Mouse (Mus musculus): ENCODE measurements around the gene 7530416G11Rik. TPM values are rescaled to one million over a fixed set of nuclear protein-coding genes. Genes with fewer than 3 reads are reported as not detected.

The 7530416G11Rik gene
- total and polyA plus RNA-seq, 3 experiments: not detected

- Histone ChIP-seq H3K9me3 (replicated peaks) (no peaks in the 10 kb centered on the region), H3K4me3 (ENCODE audit: low read depth, low read length) (no peak overlapping the region), H3K36me3 (replicated peaks) (no peaks in the 10 kb centered on the region), H3K27me3 (ENCODE audit: insufficient read depth, low read length) (peaks cover 12% of the 10 kb centered on the region; the same call in 1 of the 2 replicates), H3K4me1 (ENCODE audit: insufficient read depth, low read depth, low read length) (no peaks in the 10 kb centered on the region)
- ATAC-seq (ENCODE audit: extremely low read depth, insufficient number of reproducible peaks, low FRiP score, poor library complexity, severe bottlenecking): no peak
- TF ChIP-seq GATA2 (IDR thresholded peaks at IDR 0.05; ENCODE audit: borderline replicate concordance, low read depth, low read length): no peak
- TF ChIP-seq GATA1 (IDR thresholded peaks at IDR 0.05; ENCODE audit: borderline replicate concordance, low read length): no peak
- no peak for TF ChIP-seq TAL1 (conservative IDR thresholded peaks at IDR 0.05; ENCODE audit: low read depth, low read length)
- TF ChIP-seq POLR2AphosphoS5 (IDR thresholded peaks at IDR 0.05; ENCODE audit: insufficient replicate concordance, low read depth, low read length): no peak
- TF ChIP-seq CTCF (IDR thresholded peaks at IDR 0.05; ENCODE audit: low read depth, low read length): no peak
- no peak for DNase-seq (ENCODE audit: low spot score)
Observed at GRCm38 (mm10) chr15:85494163-85494621, 8.8 kb downstream of the 7530416G11Rik start.

GRCm38 (mm10) chr15:85489751-85490150, 13.3 kb downstream of the 7530416G11Rik start:
- Histone ChIP-seq H3K9me3 (replicated peaks) (no peaks in the 10 kb centered on the region), H3K36me3 (replicated peaks) (no peaks in the 10 kb centered on the region), H3K27me3 (ENCODE audit: insufficient read depth, low read length) (peaks cover 7% of the 10 kb centered on the region; the same call in 1 of the 2 replicates), H3K4me1 (ENCODE audit: insufficient read depth, low read depth, low read length) (no peaks in the 10 kb centered on the region), H3K4me3 (ENCODE audit: low read depth, low read length) (no peak overlapping the region)
- no peak for ATAC-seq (ENCODE audit: extremely low read depth, insufficient number of reproducible peaks, low FRiP score, poor library complexity, severe bottlenecking)
- DNase-seq (ENCODE audit: low spot score): no peak
- TF ChIP-seq TAL1 (conservative IDR thresholded peaks at IDR 0.05; ENCODE audit: low read depth, low read length) (no peak), POLR2AphosphoS5 (IDR thresholded peaks at IDR 0.05; ENCODE audit: insufficient replicate concordance, low read depth, low read length) (no peak), CTCF (IDR thresholded peaks at IDR 0.05; ENCODE audit: low read depth, low read length) (no peak), GATA1 (IDR thresholded peaks at IDR 0.05; ENCODE audit: borderline replicate concordance, low read length) (no peak)

- DNase-seq (ENCODE audit: low spot score): no peak
- Histone ChIP-seq H3K9me3 (replicated peaks) (no peaks in the 10 kb centered on the region), H3K27me3 (ENCODE audit: insufficient read depth, low read length) (peaks cover 5% of the 10 kb centered on the region; the same call in 1 of the 2 replicates), H3K4me3 (ENCODE audit: low read depth, low read length) (no peak overlapping the region), H3K36me3 (replicated peaks) (no peaks in the 10 kb centered on the region), H3K4me1 (ENCODE audit: insufficient read depth, low read depth, low read length) (no peaks in the 10 kb centered on the region)
- ATAC-seq (ENCODE audit: extremely low read depth, insufficient number of reproducible peaks, low FRiP score, poor library complexity, severe bottlenecking): no peak
- no peak for TF ChIP-seq CTCF (IDR thresholded peaks at IDR 0.05; ENCODE audit: low read depth, low read length)
- TF ChIP-seq POLR2AphosphoS5 (IDR thresholded peaks at IDR 0.05; ENCODE audit: insufficient replicate concordance, low read depth, low read length): no peak
- TF ChIP-seq GATA2 (IDR thresholded peaks at IDR 0.05; ENCODE audit: borderline replicate concordance, low read depth, low read length): no peak
- TF ChIP-seq GATA1 (IDR thresholded peaks at IDR 0.05; ENCODE audit: borderline replicate concordance, low read length): no peak
- TF ChIP-seq TAL1 (conservative IDR thresholded peaks at IDR 0.05; ENCODE audit: low read depth, low read length): no peak
Observed at GRCm38 (mm10) chr15:85488900-85489299, 14.1 kb downstream of the 7530416G11Rik start.

GRCm38 (mm10) chr15:85480630-85481029, 22.4 kb downstream of the 7530416G11Rik start:
- Histone ChIP-seq H3K4me3 (ENCODE audit: low read depth, low read length) (no peak overlapping the region), H3K36me3 (replicated peaks) (no peaks in the 10 kb centered on the region), H3K4me1 (ENCODE audit: insufficient read depth, low read depth, low read length) (no peaks in the 10 kb centered on the region), H3K27me3 (ENCODE audit: insufficient read depth, low read length) (no peaks in the 10 kb centered on the region; the same call in 1 of the 2 replicates), H3K9me3 (replicated peaks) (no peaks in the 10 kb centered on the region)
- no peak for DNase-seq (ENCODE audit: low spot score)
- ATAC-seq (ENCODE audit: extremely low read depth, insufficient number of reproducible peaks, low FRiP score, poor library complexity, severe bottlenecking): no peak
- TF ChIP-seq GATA2 (IDR thresholded peaks at IDR 0.05; ENCODE audit: borderline replicate concordance, low read depth, low read length) (no peak), GATA1 (IDR thresholded peaks at IDR 0.05; ENCODE audit: borderline replicate concordance, low read length) (no peak), POLR2AphosphoS5 (IDR thresholded peaks at IDR 0.05; ENCODE audit: insufficient replicate concordance, low read depth, low read length) (no peak), CTCF (IDR thresholded peaks at IDR 0.05; ENCODE audit: low read depth, low read length) (no peak), TAL1 (conservative IDR thresholded peaks at IDR 0.05; ENCODE audit: low read depth, low read length) (no peak)

GRCm38 (mm10) chr15:85479919-85480318, 23.1 kb downstream of the 7530416G11Rik start:
- H3K4me1 ChIP-seq (ENCODE audit: insufficient read depth, low read depth, low read length): no peaks in the 10 kb centered on the region
- H3K9me3 ChIP-seq (replicated peaks): no peaks in the 10 kb centered on the region
- DNase-seq (ENCODE audit: low spot score) (no peak), ATAC-seq (ENCODE audit: extremely low read depth, insufficient number of reproducible peaks, low FRiP score, poor library complexity, severe bottlenecking) (no peak)
- no peak for TF ChIP-seq GATA1 (IDR thresholded peaks at IDR 0.05; ENCODE audit: borderline replicate concordance, low read length)
- TF ChIP-seq TAL1 (conservative IDR thresholded peaks at IDR 0.05; ENCODE audit: low read depth, low read length): no peak
- no peak for TF ChIP-seq GATA2 (IDR thresholded peaks at IDR 0.05; ENCODE audit: borderline replicate concordance, low read depth, low read length)
- TF ChIP-seq CTCF (IDR thresholded peaks at IDR 0.05; ENCODE audit: low read depth, low read length): no peak
- TF ChIP-seq POLR2AphosphoS5 (IDR thresholded peaks at IDR 0.05; ENCODE audit: insufficient replicate concordance, low read depth, low read length): no peak
- H3K4me3 ChIP-seq (ENCODE audit: low read depth, low read length): no peak overlapping the region
- H3K27me3 ChIP-seq (ENCODE audit: insufficient read depth, low read length): no peaks in the 10 kb centered on the region; the same call in 1 of the 2 replicates
- no peaks in the 10 kb centered on the region for H3K36me3 ChIP-seq (replicated peaks)

GRCm38 (mm10) chr15:85479365-85479764, 23.7 kb downstream of the 7530416G11Rik start:
- Histone ChIP-seq H3K36me3 (replicated peaks) (no peaks in the 10 kb centered on the region), H3K4me3 (ENCODE audit: low read depth, low read length) (no peak overlapping the region), H3K4me1 (ENCODE audit: insufficient read depth, low read depth, low read length) (no peaks in the 10 kb centered on the region), H3K9me3 (replicated peaks) (no peaks in the 10 kb centered on the region), H3K27me3 (ENCODE audit: insufficient read depth, low read length) (no peaks in the 10 kb centered on the region; the same call in 1 of the 2 replicates)
- no peak for TF ChIP-seq POLR2AphosphoS5 (IDR thresholded peaks at IDR 0.05; ENCODE audit: insufficient replicate concordance, low read depth, low read length)
- TF ChIP-seq TAL1 (conservative IDR thresholded peaks at IDR 0.05; ENCODE audit: low read depth, low read length): no peak
- TF ChIP-seq GATA2 (IDR thresholded peaks at IDR 0.05; ENCODE audit: borderline replicate concordance, low read depth, low read length): no peak
- no peak for TF ChIP-seq GATA1 (IDR thresholded peaks at IDR 0.05; ENCODE audit: borderline replicate concordance, low read length)
- no peak for TF ChIP-seq CTCF (IDR thresholded peaks at IDR 0.05; ENCODE audit: low read depth, low read length)
- no peak for DNase-seq (ENCODE audit: low spot score)
- no peak for ATAC-seq (ENCODE audit: extremely low read depth, insufficient number of reproducible peaks, low FRiP score, poor library complexity, severe bottlenecking)

All from G1E (cell line).